Mouse (Mus musculus) common myeloid progenitor, adult 5-6 weeks (primary cell): ENCODE data around the gene Stx8. TPM values are rescaled to one million over a fixed set of nuclear protein-coding genes. Genes with fewer than 3 reads are reported as not detected.

Experiments used
- ATAC-seq: replicated peaks from 2 replicates; pipeline ENCODE4 v1.8.0; 2016; ENCODE audit warnings: low read depth, mild to moderate bottlenecking, moderate TSS enrichment, inconsistent platforms; ENCODE audit not compliant: poor library complexity, severe bottlenecking
- total RNA-seq: library from RNA; stranded (forward); fragments of 200-1000, 187-1606 nt; gene quantifications from 2 replicates; pipeline ENCODE4 v1.2.3, GENCODE M21; 2017

Gene Stx8
- total RNA-seq, 1 experiment from 2014 or later, result 19.6 TPM

DNA sequence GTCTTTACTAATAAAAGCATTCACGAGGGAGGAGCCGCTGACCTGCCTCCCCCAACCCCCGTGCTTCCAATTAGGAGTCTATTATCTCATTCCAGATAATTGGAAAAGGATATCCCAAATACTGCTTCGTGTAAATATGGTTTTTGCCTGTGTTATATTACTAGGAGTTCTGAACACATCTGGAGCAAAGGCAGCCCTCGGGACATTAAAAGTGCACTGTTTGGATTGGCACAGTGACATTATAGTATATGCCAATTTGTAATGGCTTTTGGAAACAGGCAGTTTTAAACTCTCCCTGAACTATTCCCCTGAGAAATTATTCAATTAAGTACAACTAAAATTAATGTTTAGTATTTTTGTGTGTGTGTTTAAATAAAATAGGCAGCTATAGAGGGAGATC is 108.7 kb downstream of the Stx8 start:
- ATAC-seq, result no peak

DNA sequence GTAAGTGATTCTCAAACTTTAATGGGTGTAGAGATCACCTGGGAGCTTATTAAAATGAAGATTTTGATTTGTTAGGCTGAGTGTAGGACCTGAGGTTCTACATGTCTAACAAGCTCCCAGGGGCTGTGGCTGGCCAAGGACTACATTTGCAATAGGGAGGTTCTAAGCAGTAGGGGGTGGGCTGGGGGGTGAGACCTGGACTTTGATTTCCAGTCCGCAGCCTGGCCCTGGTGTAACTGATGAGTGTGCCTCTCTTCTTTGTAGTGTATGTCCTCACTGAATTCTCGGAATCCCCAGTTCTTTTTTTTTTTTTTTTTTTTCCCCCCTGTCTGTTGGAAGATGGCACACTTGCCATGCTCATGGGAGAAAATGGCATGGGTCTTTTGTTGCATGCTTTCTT is 109.3 kb downstream of the Stx8 start:
- no peak for ATAC-seq

DNA sequence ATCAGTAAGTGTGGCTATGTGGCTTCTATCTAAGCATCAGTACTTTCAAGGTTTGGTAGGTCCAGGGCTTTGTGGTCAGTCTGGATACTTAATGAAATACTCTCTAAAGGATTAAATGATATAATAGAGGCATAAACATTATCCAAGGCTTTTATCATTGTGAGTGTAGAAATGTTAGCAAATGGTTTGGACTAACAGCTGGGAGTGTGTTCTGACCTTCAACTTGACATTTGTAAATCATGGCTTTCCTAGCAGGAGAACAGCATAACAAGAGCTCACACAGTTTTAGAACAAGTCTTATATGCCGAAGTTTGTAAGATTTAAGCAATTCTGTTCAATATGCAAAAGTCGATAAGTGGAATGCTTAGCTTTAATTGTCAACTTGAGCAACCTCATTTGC is 113.8 kb downstream of the Stx8 start:
- no peak for ATAC-seq

DNA sequence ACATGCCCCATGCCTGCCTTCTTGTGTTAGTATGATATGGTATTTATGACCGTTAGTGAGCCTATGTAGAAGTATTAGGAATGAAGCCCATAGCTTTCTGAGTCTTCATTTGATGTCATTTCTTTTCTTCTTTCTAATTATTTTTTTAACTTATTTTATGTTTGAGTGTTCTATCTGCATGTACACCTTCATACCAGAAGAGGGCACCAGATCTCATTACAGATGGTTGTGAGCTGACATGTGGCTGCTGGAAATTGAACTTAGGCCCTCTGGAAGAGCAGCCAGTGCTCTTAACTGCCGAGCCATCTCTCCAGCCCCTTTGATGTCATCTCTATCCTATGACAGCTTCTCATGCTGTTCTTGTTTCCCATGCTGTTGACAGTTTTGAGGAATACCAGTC is 115.0 kb downstream of the Stx8 start:
- ATAC-seq, result no peak

DNA sequence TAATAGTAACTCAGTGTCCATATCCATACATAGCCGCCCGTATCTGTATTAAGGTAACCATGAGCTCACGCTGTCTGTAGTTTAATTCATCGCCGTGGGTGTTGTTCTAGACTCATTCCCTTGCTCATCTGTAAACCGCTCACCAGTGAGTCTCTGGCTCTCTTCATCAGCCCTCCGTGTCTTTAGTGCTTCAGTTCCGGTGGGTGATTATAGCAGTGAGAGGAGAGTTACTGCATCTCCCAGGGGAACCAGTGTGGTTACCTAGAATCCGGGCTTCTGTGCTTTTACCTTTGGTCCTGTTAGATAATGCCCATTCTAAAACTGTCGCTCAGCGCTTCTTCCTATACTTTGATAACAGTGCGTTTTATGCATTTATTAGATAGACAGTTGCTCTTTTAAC is 116.8 kb downstream of the Stx8 start:
- no peak for ATAC-seq

DNA sequence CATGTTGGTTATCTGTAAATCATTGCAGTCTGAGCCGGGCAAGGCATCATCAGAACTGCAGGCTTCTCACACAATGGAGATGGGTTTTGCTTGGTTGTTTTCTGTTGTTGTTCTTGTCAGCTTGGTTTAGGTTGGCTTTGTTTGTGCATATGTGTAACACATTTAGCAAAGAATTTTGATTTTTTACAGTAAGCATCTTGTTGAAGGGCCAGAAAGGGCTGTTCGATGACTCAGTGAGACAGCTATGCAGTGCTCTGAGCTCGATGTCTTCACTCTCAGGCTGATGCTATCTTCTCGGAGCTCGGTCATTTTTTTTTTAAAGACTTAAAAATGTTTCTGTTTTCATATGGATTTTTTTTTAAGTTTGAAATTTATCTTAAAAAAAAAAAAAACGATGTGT is 117.6 kb downstream of the Stx8 start:
- no peak for ATAC-seq

DNA sequence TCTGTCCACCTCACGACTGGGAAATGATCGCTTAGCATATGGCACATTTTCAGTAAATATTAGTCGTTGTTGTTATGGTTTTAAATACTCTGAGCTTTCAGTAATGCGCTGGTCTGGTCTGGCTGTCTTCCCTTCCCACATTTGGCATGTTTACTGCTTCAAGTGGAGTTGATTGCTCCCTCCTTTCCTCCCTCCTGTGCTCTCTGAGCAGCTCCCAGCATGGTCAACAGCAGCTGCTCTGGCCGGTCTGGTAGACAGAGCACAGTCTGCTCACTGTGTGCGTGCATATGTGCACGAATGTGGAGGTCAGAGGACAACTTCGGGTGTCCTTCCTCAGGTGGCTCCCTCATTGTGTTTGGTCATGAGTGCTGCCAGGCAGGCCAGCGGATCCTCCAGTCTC is 120.2 kb downstream of the Stx8 start:
- no peak for ATAC-seq

DNA sequence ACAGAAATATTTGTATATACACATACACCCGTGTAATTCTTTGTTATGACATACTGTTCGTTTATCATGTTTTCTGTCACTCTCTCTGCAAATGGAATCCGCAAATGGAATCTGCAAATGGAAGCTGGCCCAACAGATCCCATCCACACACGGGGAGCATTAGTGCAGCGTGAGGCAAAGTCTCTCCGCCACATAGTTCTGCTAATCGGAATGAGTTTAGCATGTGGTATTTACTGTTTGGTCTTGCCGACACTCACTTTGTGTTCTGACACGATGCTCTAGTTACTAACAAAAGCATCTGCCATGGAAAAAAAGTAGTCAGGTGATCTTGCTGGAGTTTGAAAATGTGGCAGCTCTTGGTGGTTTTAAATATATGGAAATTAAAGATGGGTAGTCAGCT is 123.4 kb downstream of the Stx8 start:
- no peak for ATAC-seq

DNA sequence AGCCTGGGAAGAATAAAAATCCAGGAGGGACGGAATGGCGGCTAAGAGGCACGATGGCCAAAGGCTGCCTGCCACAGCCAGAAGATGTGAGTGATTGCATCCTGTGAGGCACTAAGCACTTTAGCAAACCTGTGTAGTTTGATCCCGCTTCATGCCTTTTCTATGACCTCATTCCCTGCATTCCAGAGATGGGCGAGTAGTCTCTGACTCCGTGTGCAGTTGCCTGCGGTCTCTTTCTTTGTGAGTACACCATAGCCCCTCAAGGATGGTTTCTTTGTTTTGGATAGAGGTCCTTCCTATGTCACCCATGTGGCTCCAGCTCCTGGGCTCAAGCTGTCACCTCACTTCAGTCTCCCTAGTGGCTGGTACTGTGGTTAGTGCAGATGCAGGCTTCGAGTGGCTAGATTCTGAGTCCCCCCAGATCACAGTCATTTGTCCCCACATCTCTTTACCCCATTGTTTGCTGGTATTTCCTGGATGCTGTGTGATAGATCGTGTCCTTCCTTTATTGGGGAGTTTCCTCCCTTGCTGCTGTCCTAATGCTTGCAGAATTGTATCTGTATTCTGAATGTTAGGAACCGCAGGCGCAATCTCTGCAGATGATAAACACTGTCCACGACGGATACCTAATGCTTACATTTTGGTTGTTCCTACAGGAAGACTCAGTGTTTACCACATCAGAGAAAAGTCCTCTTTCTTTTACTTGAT is 124.0 kb downstream of the Stx8 start:
- ATAC-seq, result no peak

DNA sequence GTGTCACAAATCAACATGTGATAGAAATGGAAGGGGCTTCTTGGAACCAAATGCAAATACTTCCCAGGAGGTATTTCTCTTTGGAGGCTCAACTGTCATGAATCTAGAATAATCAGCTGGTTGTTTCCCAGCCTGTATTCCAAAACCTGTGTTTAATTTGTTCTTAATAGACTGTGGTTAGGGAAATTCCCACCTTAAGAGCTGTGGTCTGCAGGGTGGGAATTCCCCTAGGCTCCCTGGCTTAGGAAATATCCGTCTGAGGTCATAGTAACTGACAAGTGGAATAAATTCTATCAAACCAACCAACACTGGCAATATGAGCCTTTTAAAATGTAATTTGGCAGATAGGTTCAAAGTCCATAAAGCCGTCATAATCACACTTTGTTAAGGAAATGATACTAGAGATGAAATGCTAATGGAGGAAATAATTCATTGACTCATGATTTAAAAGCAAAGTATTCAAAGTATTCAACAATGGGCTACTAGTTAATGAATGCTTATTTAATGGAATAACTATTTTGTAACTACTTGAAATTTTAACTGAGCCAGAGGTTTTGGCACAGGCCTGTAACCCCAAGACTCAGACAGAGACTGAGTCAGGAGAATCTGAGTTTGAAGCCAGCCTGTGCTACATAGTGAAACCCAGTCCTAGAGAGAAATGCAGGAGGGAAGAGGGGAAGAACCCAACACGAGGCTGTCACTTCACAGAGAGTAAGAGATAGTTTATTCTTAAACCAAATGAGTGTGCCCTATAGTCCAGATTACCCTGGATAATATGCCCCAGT is 126.2 kb downstream of the Stx8 start:
- no peak for ATAC-seq

DNA sequence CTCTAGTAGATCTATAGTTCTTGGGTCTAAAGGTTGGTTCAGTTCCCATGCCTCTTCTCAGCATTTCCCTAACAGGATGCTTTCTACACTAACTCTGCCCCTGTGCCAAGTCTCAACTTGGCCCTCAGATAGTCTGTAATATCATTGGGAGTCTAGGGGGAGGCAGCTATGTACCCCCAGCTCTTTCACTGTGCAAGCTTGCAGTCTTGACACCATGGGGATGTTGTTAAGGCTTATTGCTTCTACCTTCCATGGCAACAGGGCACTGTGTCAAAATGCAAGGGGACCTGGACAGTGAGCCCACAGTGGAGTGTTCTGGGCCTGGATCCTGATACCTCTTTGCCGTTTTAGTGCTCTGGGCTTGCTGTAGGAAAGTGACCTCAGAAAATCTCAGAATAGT is 135.6 kb downstream of the Stx8 start:
- ATAC-seq, result no peak

DNA sequence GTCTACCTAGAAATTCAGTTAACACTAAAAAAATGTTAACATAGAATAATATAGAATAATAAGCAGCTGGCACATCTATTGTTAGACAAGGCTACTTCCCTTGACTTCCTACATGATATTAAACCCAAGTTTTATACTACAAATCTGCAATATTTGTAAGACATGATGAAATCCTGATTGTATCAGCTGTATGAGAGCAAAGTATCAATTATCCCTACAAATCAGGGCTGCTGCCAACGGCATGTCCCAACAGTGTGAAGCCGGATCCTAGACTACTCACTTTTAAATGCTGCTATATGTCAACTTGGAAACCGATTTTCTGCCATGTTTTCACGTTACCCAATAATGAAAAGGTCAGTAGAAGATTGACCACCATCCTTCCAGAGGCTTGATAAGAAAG is 137.5 kb downstream of the Stx8 start:
- ATAC-seq, result no peak

DNA sequence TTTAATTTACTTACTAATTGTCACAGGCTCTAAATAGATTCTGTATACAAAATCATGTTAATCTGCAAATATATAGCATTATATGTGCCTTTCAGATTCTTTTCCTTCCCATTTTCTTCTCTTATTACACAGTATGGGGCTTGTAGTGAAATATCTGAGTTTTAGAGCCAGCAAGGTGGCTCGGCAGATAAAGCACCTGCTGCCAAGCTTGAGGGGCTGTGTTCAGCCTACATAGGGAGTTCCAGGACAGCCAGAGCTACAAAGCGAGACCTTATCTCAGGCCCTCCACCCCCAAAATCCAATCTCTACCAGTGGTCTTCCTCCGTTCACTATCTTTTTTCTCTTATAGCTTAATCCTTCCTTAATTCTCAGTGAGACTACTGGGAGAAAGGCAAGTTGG is 140.1 kb downstream of the Stx8 start:
- ATAC-seq, result no peak

DNA sequence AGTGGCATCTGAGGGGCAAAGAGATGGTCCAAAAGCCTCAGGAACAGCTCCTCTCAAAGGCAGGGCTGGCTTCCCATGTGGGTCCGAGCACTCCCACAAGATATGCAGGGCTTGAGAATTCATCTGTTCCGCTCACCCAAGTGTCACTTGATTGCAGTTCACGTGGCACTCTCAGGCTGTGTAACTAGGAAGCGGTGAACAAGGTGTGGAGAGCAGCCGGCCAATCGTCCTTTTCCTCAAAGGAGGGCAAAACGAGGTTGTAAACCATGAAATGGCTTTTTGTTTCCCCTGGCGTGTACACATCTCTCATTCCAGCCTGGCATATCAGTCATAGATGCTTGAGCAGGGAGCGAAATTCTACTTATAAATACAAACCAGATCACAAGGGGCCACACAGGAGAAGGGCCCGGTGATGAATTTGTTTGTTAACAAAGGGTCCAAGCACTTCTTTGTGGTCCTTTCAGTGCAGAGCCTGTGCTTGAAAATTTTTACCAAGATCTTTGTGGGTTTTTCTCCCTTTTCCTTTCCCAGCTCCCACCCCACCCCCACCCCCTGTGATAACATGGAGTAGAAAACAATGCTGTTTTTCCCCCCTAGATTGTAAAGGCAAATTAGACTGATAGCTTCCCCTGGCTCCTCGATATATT is 147.6 kb downstream of the Stx8 start:
- ATAC-seq, result no peak

DNA sequence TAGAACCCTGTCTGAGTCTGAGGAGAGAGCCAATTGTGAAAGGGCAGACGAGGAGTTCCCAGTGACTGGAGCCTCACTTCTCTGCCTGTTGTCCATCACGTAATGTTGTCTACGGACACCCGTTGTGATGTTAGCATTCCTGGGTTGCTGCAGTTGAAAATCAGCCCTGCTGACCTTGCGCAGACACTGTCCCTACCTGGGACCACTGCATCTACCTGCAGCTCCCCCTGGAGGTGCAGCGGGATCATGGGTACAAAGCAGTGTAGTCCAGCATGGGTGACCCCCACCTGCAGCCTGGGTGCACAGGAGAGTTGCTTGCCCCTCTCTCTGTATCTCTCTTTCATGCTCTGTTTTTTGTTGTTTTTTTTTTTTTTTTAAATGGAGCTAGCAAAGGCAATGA is 148.2 kb downstream of the Stx8 start:
- ATAC-seq, result no peak

DNA sequence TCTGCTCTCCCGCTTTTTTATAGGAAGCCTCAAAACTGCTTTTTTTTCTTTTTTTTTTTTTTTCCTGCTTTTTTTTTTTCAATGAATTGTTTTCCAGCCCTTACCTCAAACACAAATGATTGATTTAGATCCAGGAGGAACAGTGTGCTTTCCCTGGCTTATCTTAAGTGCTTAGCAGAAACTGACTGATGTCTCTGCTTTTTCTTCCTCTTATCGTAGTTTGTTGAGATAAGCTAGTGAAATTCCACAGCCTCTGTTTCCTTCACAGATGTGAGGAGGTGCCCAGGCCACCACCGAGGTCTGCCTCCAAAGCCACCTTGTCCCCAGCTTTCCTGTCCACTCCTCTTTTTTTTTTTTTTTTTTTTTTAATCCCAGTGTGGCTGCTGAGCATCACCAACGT is 150.2 kb downstream of the Stx8 start:
- ATAC-seq, result no peak

DNA sequence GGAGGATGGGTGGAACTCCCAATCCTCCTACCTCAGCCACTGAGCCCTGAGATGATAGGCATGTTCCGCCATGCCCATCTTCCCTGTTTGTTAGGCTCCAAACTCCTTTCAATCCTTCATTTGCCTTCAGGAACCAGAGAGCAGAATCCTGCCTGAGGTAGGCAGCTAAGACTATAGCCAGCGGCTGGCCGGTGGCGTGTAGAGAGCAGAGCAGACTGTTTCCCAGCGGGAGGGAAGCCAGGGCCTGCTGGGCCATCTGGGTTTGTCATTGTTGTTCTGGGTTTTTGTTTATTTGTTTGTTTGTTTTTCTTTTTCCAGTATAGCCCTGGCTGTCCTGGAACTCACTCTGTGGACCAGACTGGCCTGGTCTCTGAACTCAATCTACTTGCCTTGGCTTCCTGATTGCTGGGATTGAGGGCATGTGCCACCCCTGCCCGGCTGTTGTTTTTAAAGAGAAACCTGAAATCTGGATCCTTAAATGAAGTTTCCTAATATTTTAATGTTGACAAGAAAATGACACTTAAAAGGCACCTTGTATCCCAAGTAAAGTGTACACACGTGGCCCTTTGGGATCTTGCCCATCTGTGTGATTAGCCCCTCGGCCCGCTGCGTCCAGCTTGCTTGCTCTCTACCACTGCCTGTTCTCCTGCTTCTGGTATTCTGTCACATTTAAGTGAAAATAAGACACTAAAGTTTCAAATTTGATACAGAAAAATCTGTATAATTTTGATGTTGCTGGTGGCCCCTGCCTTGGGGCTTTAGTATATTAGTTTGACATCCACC is 152.1 kb downstream of the Stx8 start:
- ATAC-seq, result no peak

DNA sequence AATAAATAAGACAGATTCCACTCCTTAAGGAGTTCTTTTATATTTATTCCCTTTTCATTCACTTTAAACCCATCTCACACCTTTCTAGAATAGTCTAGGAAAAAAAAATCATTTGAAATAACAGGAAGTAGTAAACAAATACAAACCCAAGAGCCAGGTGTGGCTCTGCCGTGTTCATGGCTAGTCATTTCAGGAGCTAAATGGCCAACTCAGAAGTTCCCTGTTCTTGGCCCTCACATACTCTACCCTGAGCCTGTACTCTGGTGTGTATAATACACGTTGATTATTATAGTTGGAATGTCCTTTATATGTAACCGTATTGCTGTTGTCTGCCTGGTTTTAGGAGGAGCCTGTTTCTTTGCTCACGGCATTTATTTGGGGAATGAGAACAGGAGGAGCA is 152.7 kb downstream of the Stx8 start:
- ATAC-seq, result no peak

DNA sequence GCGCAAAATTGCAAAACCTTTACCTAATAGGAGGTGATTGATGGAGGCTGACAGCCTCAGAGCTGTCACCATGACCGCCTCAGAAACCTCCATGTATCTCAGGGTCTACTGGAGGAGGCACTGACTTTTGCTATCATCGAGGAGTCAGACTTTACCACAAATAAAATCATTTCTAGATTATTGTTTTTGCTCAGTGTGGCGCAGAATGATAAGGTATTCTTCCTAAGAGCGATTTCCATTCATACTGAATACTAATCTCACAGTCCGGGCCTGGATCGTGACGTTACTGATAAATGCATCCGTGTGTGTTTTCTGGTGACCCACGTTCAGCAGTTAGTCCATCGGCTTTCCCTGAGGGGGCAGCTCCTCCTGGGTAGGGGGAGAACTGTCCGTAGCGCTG is 153.1 kb downstream of the Stx8 start:
- ATAC-seq, result no peak

DNA sequence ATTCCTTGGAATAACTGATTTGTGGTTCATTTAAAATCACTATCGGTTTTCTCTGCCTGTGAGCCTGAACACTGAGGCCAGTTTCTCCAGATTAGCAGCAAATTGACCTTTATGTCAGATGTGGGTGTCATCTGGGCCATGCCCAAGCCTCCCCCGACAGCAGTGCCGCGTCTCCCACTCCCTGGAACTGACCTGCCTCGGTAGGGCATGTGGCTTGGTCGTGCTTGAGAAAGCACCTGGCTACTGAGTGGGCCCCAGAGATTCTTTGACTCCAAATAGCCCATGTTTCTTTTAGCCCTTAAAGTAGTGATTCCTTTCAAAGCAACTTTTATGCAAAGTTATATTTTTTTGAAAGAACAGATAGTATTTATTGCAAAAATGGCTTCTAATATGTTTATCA is 155.3 kb downstream of the Stx8 start:
- ATAC-seq, result no peak

DNA sequence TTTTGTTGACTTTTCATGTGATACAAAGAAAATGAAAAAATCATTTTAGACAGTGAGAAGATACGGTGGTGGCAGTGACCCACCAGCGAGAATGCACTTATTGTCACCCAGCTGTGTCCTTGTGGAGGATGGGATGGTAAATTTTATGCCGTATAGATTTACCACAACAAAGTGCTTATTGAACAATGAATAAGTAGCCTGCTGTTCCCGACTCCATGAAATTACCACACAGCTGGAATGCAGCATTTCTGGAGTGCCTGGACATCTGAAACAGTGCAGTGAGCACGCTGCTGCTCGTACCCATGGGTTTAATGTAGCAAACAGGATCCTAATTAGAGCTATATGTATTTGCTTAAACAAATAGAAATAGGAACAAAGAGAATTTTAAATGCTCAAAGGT is 155.7 kb downstream of the Stx8 start:
- no peak for ATAC-seq
